Mouse (Mus musculus) hematopoietic stem cell, adult 5-6 weeks (primary cell): ENCODE results near the gene Fxyd1. TPM values are rescaled to one million over a fixed set of nuclear protein-coding genes. Genes with fewer than 3 reads are reported as not detected.

Source experiments
- ATAC-seq, 2 experiments: fragments of 125-278 bp in 1 of 2; replicated peaks in 1 of 2; 2 replicates each; pipeline ENCODE4 v1.8.0; 2016 to 2017; ENCODE audit warnings: inconsistent platforms in 2 of 2, mild to moderate bottlenecking in 2 of 2, moderate number of reproducible peaks in 2 of 2, low read depth in 1 of 2, moderate TSS enrichment in 1 of 2; ENCODE audit not compliant: low FRiP score in 2 of 2, poor library complexity in 2 of 2, severe bottlenecking in 2 of 2, insufficient read depth in 1 of 2, low TSS enrichment in 1 of 2
- total RNA-seq: library from RNA; stranded (forward); fragments of 172-1452, 232-1000 nt; gene quantifications from 2 replicates; pipeline ENCODE4 v1.2.3, GENCODE M21; 2017

The Fxyd1 gene
- total RNA-seq, 1 experiment from 2014 or later: 2.7 TPM

- no peak for ATAC-seq
Measured at GRCm38 (mm10) chr7:31058211-31058610, 1.2 kb upstream of the Fxyd1 start.

GRCm38 (mm10) chr7:31057730-31058129 lies 731 bp upstream of the Fxyd1 start:
- no peak for ATAC-seq

GRCm38 (mm10) chr7:31056448-31056847 lies 551 bp downstream of the Fxyd1 start:
- no peak for ATAC-seq

- ATAC-seq: no peak
Measured at GRCm38 (mm10) chr7:31055883-31056282, 1.1 kb downstream of the Fxyd1 start.

GRCm38 (mm10) chr7:31055354-31055824 lies 1.6 kb downstream of the Fxyd1 start:
- no peak for ATAC-seq

GRCm38 (mm10) chr7:31054661-31055320 lies 2.2 kb downstream of the Fxyd1 start:
- ATAC-seq: no peak

GRCm38 (mm10) chr7:31053882-31054447 lies 3.0 kb downstream of the Fxyd1 start:
- no peak for ATAC-seq

GRCm38 (mm10) chr7:31052636-31053434 lies 4.2 kb downstream of the Fxyd1 start:
- ATAC-seq: peak; percentile 13 to 17; a peak in 3 of 4 replicates

GRCm38 (mm10) chr7:31052251-31052635 lies 4.8 kb downstream of the Fxyd1 start:
- ATAC-seq: no peak

- no peak for ATAC-seq
Measured at GRCm38 (mm10) chr7:31051321-31052021, 5.5 kb downstream of the Fxyd1 start, which contains the start of gene Fxyd7. TSS of gene Fxyd7 (minus strand) at chr7:31051467.

GRCm38 (mm10) chr7:31050921-31051320 lies 6.1 kb downstream of the Fxyd1 start:
- ATAC-seq: no peak

GRCm38 (mm10) chr7:31050487-31050886 lies 6.5 kb downstream of the Fxyd1 start:
- no peak for ATAC-seq

- ATAC-seq: no peak
Measured at GRCm38 (mm10) chr7:31049846-31050281, 7.1 kb downstream of the Fxyd1 start.

GRCm38 (mm10) chr7:31049135-31049845 lies 7.7 kb downstream of the Fxyd1 start:
- no peak for ATAC-seq

GRCm38 (mm10) chr7:31042431-31042910 lies 14.5 kb downstream of the Fxyd1 start, which contains the start of gene Fxyd5:
TSS of gene Fxyd5 (minus strand) at chr7:31042481.
- no peak for ATAC-seq

- ATAC-seq: peak; percentile 86 to 92
Measured at GRCm38 (mm10) chr7:31041662-31042315, 15.2 kb downstream of the Fxyd1 start.
